Mouse (Mus musculus) right cerebral cortex, postnatal 4 days (tissue): ENCODE measurements at regions not wholly inside any gene's neighbourhood (a gene's known extent, or its start where the extent isn't known, plus 50 kb on each side); places are given as distances from the start of the nearest gene placed in this dataset.

Source experiments
- DNase-seq: peaks from one replicate; pipeline ENCODE4 v3.0.0-alpha.2; 2022

- DNase-seq, result no peak
Measured at GRCm38 (mm10) chr12:44145321-44145720, 64.8 kb downstream of the Dnajb9 start.

GRCm38 (mm10) chr12:44139026-44139425 is 71.1 kb downstream of the Dnajb9 start:
- DNase-seq, result no peak

GRCm38 (mm10) chr12:44128874-44129273 is 81.3 kb downstream of the Dnajb9 start:
- DNase-seq, result no peak

DNA sequence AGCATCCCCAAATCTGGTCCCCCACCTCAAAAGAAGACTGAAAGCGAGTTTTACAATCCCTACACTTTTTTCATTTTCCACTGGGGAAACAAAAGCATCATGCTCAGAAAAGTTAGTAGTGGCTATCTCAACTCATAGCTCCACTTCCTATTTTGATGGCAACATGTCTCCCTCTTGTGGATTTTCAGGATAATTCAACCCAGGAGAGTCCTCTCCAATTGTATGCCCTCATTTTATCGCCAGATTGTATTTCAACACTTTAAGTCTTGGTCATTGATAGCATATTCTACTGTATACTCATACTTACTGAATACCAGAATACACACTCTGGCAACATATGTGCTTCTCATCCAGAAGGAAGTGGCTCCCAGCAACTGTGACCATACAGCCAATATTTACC is 105.0 kb downstream of the Dnajb9 start:
- no peak for DNase-seq

DNA sequence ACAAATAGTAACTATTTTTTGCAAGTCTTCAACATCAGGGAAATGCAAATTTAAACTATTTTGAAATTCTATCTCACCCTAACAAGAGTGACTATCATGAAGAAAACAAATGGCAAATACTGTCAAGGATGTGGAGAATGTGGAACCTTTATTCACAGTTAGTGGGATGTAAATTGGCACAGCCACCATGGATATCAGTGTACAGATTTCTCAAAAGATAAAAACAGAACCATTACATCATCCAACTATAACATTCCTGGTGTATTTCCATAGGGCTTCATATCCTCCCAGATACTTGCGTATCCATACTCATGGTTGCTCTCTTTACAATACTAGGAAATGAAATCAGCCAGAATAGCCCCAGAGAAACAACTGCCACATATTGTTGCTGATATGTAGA is 110.9 kb downstream of the Dnajb9 start:
- no peak for DNase-seq

DNA sequence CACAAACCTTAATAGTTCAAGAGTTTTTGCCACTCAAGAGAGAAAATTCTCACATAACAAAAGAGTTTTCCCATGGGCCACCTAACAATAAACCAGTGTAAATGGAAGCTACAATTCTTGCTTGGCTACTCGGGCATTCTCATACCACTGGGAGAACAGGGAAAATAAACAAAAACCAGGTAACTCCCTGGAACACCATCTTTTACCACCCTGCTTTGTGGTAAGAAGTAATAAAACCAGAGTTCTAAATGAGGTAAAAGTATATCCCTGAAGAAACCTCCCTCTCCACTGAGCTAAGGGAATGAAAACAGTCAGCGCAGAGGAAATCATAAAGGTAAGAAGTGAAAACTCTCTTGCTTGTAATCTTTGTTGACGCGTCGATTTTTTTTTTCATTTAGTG is 138.4 kb downstream of the Dnajb9 start:
- DNase-seq, result no peak

GRCm38 (mm10) chr12:44056493-44057163 is 153.5 kb downstream of the Dnajb9 start:
- no peak for DNase-seq

- no peak for DNase-seq
Measured at GRCm38 (mm10) chr12:44045806-44046205, 164.3 kb downstream of the Dnajb9 start.

DNA sequence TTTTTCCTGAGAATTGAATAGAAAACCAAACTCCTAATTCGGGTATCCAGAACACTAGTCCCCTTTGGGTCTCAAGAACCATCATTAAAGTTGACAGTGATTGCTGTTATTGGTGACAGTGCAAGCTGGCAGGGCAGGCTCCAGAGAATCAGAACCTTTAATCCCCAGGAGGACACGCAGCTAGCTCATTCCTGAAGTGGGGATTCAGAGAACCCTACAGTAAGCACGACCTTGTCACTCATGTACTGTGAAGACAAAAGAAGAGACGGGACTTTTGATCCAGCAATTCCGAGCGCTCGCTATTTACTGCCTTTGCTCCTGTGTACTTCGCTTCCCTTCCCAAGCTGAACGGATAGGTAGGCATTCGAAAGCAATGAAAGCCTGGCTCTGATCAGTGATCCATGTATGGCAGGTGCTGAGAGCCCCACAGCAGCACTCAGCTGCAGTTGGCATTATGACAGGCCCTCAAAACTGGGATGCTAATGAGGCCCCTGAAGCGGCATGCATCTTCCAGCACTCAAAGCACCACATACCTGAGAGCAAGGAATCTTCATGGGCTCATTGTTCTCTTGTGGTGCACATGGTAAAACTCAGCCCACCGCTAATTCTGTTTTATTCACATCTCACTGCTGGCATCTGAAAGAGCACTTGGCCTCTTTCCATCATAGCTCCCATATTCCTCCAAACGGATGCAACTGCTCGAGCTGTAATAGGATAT is 165.6 kb downstream of the Dnajb9 start:
- peak; percentile 6 for DNase-seq

- no peak for DNase-seq
Measured at GRCm38 (mm10) chr12:44006795-44007194, 203.3 kb downstream of the Dnajb9 start.

DNA sequence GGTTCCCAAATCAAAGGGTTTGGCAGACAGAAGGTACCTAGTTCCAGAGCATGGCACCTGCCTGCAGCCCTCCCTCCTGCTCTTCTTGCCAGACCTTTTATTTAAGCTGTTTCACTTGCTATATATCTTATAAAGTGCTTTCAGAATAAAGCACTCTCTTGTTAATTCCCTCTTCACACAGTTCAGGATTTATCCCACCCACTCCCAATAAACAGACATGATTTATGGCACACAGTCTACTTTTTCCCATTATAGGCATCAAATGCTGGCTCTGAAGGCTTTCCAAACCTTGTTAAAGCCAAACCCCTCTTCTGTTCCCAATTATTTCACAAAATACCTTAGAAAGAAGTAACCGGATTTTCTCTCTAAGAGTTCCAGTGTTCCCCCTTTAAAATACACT is 226.6 kb downstream of the Dnajb9 start:
- no peak for DNase-seq

- DNase-seq, result no peak
Measured at GRCm38 (mm10) chr12:43963973-43964372, 246.2 kb downstream of the Dnajb9 start.

DNA sequence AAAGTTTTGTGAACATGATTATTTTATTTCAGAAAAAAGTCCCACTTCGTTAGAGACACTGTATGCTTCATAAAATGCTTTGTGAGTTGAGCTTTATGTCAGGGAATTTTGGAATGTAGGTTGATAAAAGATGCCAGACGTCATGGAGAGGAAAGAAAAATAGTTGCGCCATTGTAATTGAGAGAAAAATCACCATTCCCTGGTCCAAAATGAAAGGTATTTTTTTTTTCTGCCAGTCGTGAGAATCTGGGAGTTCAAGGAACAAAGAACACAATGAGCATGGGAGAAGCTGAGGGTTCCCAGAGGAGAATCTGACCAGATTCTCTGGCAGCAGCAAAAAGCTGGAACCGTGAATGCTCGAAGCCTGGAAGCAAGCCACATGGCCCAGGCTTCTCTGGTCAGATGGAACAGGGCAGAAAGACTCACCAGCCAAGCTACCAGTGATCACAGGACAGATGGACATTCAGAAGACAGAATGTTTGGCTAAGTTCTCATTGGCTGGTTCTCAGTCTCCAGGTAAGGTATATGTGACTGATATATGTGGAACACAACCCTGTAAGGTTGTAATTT is 247.5 kb downstream of the Dnajb9 start:
- peak; percentile 13 for DNase-seq

DNA sequence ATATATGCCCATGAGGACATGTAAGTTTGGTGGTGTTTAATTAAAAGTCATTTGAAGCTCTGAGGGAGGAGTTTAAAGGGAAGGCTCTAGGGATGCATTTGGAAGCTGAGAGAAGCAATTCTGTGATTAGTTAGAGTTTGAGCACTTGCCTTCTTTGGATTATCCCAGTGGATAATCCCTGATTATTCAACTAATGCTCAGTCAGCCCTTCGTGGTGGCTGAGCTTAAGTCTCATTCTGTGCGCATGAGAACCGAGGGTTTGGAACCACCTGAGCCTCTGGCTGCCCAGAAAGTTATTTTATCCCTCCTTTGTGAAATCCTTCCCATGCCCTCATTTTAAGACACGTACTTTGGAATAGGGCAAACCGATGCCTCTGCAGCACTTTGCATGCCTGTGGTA is 285.9 kb downstream of the Dnajb9 start:
- DNase-seq, result no peak

DNA sequence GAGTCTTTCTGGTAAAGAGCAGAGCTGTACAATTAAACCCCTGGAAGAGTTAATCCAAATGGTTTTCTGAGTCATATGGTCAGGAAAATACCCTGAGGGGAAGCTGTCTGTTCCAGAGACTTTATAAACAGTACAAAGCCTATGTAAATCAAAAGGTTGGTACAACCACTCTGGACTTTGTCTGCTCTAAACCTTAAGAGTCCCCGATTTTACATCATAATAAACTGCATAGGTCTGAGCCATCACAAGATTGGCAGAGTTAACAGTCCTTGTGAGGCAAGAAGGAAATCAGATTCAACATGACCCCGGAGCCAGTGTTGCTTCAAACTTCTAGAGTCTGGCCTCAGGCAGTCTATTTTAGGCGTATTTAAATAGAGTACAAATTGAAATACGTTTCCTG is 289.7 kb downstream of the Dnajb9 start:
- DNase-seq, result no peak

DNA sequence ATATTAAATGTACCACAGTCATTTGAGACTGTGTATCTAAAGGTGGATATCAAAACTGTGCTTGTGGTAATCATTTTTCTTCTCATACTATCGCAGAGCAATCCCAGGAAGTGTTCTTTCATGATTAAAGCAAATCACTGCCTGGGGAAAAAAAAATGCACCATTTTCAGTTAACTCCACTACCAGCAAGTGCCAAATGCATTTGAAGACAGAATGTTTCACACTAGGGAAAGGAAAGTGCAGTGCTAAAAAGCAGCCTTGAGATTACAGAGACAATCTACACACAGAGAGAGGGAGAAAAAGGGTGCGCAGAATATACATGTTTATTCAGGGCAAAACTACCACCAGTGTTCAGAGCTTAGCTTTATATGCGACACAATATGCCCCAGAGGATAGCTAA is 291.0 kb downstream of the Dnajb9 start:
- no peak for DNase-seq

GRCm38 (mm10) chr12:43916779-43917178 is 293.3 kb downstream of the Dnajb9 start:
- DNase-seq, result no peak

DNA sequence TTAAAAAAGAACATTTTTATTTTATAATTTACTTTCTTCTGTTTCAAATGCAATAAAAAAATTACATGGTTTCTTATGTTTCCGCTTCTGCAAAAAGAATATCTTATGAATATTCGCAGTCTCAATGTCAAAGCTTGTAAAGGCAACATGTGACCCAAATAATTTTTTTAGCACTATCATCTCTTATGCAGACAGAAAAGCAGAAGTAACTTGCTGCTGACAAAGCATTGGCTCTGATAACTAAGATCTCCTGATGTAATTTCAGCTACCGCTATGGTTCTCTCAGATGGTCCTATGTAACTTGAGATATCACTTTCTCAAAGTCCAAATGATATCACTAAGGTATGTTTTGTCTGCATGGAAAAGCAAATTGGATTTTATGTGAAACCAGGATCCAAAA is 310.9 kb downstream of the Dnajb9 start:
- DNase-seq, result no peak

GRCm38 (mm10) chr12:43885596-43885995 is 324.5 kb downstream of the Dnajb9 start:
- DNase-seq, result no peak

DNA sequence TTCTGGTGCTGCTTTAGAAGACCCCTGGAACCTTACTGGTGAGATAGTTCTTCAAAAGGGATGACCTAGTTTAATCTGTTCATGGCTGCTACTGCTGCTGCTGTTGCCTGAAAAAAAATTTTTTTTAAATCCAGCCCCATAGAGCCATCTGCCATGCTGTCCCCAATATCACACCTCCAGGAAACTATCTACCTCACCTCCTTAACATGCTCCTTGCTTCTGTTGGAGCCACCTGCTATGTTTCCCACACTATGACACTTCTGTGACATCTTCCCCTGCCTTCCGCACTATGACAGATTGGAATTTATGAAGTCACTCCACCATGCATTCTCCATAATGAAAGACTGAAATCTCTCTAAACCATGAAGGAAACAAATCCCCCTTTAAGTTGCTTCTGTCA is 349.6 kb downstream of the Dnajb9 start:
- no peak for DNase-seq

- no peak for DNase-seq
Measured at GRCm38 (mm10) chr12:43856370-43856769, 353.8 kb downstream of the Dnajb9 start.

DNA sequence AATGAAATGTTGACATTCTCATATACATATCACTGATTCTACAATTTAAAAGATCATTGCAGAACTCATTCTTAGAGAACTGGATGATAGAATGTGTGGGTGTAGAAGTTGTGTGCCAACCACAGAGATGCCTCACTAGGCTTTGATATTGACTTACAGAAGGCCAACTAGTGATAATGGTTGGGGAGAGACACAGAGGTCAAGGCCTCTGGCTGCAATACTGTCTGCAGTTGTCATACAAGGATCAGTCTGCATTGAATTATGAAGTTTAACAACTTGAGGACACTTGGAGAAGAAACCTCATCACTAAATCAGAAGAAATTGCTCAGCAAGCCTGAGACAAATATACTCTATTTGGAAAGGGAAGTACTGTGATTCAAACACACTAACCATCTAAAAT is 357.9 kb downstream of the Dnajb9 start:
- DNase-seq, result no peak

GRCm38 (mm10) chr12:43851264-43852009 is 358.7 kb downstream of the Dnajb9 start:
- no peak for DNase-seq
